Mouse (Mus musculus) heart, embryonic 14.5 days (tissue): ENCODE measurements at regions not wholly inside any gene's neighbourhood (a gene's known extent, or its start where the extent isn't known, plus 50 kb on each side); places are given as distances from the start of the nearest gene placed in this dataset.

Experiments
- ATAC-seq: fragments of 200-750 bp; cut with Nextera tagmentation; 2 replicates; pipeline ENCODE4 v1.8.0; 2017; ENCODE audit warnings: low read depth, moderate TSS enrichment; ENCODE audit not compliant: insufficient number of reproducible peaks, insufficient read depth, low FRiP score
- H3K27ac ChIP-seq, 2 experiments: fragments of 200-500 bp in 1 of 2; fragments of 300-500 bp in 1 of 2; sonication (generic) in 1 of 2; replicated peaks in 1 of 2; 2 replicates each; pipeline ENCODE4 v1.5.1; 2012 to 2014; ENCODE audit warnings: low read depth in 2 of 2, low read length in 2 of 2, control low read depth in 1 of 2, mild to moderate bottlenecking in 1 of 2, mixed read lengths in 1 of 2; ENCODE audit not compliant: control insufficient read depth in 1 of 2, insufficient read depth in 1 of 2
- H3K27me3 ChIP-seq: fragments of 300-500 bp; sonication (generic); 2 replicates; pipeline ENCODE4 v1.6.1; 2014; ENCODE audit warnings: mild to moderate bottlenecking, low read length, control low read depth; ENCODE audit not compliant: control insufficient read depth, insufficient read depth
- H3K36me3 ChIP-seq: fragments of 300-500 bp; sonication (generic); 2 replicates; pipeline ENCODE4 v1.6.1; 2014; ENCODE audit warnings: mild to moderate bottlenecking, control low read depth, low read length, mixed read lengths; ENCODE audit not compliant: control insufficient read depth, insufficient read depth
- H3K4me1 ChIP-seq, 2 experiments: fragments of 200-500 bp in 1 of 2; fragments of 300-500 bp in 1 of 2; sonication (generic) in 1 of 2; 2 replicates each; pipeline ENCODE4 v1.6.1; 2012 to 2014; ENCODE audit warnings: low read length in 2 of 2, control low read depth in 1 of 2, mixed read lengths in 1 of 2; ENCODE audit not compliant: control insufficient read depth in 2 of 2, insufficient read depth in 2 of 2
- H3K4me2 ChIP-seq: fragments of 300-500 bp; sonication (generic); 2 replicates; pipeline ENCODE4 v1.6.1; 2014; ENCODE audit warnings: mild to moderate bottlenecking, low read length
- H3K4me3 ChIP-seq, 2 experiments: fragments of 200-500 bp in 1 of 2; fragments of 300-500 bp in 1 of 2; sonication (generic) in 1 of 2; 2 replicates each; pipeline ENCODE4 v1.5.1; 2012 to 2014; ENCODE audit warnings: low read length in 2 of 2, mild to moderate bottlenecking in 2 of 2, control low read depth in 1 of 2, low read depth in 1 of 2, moderate library complexity in 1 of 2; ENCODE audit not compliant: control insufficient read depth in 1 of 2, insufficient read depth in 1 of 2
- H3K9ac ChIP-seq: fragments of 300-500 bp; sonication (generic); 2 replicates; pipeline ENCODE4 v1.6.1; 2014; ENCODE audit warnings: mild to moderate bottlenecking, low read length
- H3K9me3 ChIP-seq: fragments of 300-500 bp; sonication (generic); 2 replicates; pipeline ENCODE4 v1.6.1; 2016; ENCODE audit warnings: low read length, control low read depth; ENCODE audit not compliant: control insufficient read depth
- WGBS: fragments of 180-500 bp; shearing (Covaris S2); extraction: QIAGEN DNeasy Blood & Tissue Kit; methylation state at CpG from one replicate; pipeline ENCODE4 v1.1.7; 2014; 5-methylcytosine and 5-hydroxymethylcytosine counted together

DNA sequence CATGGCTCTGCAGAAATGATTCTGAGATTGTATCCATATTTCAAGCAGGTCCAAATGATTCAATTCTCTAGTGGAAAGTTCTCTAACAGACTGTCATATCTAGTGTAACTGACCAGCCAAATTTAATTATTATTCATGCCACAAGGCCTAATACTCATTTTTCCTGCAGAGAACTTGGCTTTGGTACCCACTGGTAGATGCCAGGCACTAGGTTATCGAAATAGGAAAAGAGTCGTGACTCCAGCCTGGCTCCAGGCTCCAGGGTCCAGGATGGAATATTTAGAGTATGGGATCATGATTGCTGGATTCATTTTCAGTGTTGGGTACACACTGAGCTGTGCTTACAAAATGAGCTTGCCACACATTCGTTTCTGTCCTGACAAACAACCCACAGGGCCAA lies 452.4 kb upstream of the Got2 start:
- H3K27ac ChIP-seq = no peak overlapping the region
- H3K9me3 ChIP-seq = no peaks in the 10 kb centered on the region
- H3K4me2 ChIP-seq = no peak overlapping the region
- ATAC-seq = no peak
- no peak overlapping the region for H3K9ac ChIP-seq
- H3K36me3 ChIP-seq = no peaks in the 10 kb centered on the region
- no peaks in the 10 kb centered on the region for H3K27me3 ChIP-seq
- H3K4me1 ChIP-seq = no peaks in the 10 kb centered on the region
- H3K4me3 ChIP-seq = no peak overlapping the region
- WGBS = 73% methylated on average over 3 of the region's 3 CpGs

DNA sequence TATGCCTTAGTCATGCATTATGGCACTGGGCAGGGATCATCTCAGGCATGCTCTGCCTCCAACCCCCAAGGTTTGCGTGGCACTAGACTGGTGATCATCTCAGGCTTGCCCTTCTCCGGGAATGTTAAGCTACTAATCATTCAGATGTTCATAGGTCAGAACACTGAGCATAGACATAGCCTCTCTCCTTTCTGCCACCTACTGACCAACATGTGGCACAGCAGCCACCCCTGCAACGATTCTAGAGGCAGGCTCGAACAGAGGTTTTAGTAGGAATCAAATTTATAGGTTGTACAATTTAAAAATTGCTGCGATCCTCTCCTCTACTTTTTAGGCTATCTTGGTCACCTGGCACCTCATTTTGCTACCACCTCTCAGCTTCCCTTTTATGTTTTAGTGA lies 430.0 kb upstream of the Got2 start:
- H3K36me3 ChIP-seq = no peaks in the 10 kb centered on the region
- H3K4me2 ChIP-seq = no peak overlapping the region
- H3K27ac ChIP-seq = no peak overlapping the region
- H3K4me3 ChIP-seq = no peak overlapping the region
- 61% methylated on average over 5 of the region's 5 CpGs for WGBS
- H3K9me3 ChIP-seq = no peaks in the 10 kb centered on the region
- no peaks in the 10 kb centered on the region for H3K4me1 ChIP-seq
- no peak overlapping the region for H3K9ac ChIP-seq
- no peaks in the 10 kb centered on the region for H3K27me3 ChIP-seq
- ATAC-seq = no peak

DNA sequence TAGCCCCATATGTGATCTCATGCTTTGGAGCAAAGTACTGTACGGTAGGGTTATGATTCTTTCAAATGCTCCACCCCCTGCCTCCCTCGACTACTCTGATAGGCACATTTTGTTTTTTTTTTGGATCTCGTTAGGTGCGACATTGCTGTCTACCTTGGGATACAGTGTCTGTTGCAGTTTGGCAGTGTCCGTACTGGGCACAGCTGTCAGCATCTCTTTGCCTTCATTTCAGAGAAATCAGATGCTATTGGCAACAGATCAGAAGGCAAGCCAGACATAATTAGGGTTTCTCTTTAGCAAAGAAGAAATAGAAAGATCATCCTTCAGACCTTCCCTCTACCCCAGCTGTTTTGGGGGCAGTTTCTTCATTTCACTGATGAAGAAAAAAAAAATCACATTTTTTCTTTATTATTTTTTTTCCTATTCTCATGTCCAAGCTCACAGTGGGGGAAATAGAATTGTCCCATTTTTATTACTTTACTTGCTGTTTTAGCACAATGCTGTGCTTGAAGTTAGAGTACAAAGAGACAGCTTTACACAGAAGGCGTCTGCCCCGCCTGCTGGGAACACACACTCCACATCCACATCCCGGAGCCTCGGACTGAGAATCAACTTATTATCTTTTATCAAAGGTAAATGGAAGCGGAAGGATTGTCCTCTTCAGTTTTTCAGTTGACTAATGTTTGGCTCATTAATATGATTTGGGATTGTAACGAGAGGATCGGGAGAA lies 420.8 kb upstream of the Got2 start:
- Histone ChIP-seq H3K4me3 (no peak overlapping the region), H3K9me3 (no peaks in the 10 kb centered on the region), H3K36me3 (no peaks in the 10 kb centered on the region), H3K27me3 (no peaks in the 10 kb centered on the region), H3K4me1 (no peaks in the 10 kb centered on the region), H3K9ac (no peak overlapping the region), H3K4me2 (no peak overlapping the region), H3K27ac (no peak overlapping the region)
- 81% methylated on average over 12 of the region's 12 CpGs for WGBS
- ATAC-seq = no peak

DNA sequence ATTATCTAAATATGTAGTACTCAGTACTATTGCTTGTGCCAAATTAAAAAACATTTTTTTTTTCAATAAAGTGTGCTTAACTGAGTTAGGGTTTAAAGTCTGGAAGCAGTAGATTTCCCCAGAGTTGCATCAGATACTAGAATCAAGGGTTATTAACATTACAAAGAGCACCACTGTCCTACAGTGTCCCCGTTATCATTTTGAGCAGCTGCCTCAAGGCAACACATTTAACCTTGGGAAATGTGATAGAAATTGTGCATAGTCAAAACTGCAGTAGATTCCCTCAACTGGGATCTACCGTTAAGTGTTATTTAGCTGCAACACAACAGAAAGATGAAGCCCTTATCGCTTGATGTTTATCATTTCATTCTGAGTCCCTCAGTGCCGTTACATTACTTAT lies 408.3 kb upstream of the Got2 start:
- WGBS = 80% methylated on average over 4 of the region's 4 CpGs

DNA sequence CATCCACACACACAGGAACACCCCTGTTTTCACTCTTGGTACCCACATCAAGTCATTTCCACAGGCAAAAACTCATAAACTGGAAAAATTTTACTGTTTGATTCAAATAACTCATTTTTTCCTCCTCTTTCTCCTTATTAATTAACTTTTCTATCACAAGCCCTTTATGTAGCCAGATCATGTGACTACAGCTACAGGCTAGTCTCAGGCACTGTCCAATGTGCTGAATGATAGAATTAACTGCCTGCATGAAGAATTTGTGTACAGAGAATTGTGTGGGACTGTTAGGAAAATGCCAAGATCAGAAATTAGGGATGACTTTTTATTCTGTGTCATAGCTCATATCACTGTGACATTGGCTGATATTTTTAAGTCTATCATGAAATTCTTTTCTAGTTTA lies 402.4 kb upstream of the Got2 start:
- H3K9ac ChIP-seq = no peak overlapping the region
- H3K4me3 ChIP-seq = no peak overlapping the region
- no peak for ATAC-seq
- H3K27me3 ChIP-seq = no peaks in the 10 kb centered on the region
- H3K4me2 ChIP-seq = no peak overlapping the region
- H3K4me1 ChIP-seq = no peaks in the 10 kb centered on the region
- no peaks in the 10 kb centered on the region for H3K36me3 ChIP-seq
- H3K9me3 ChIP-seq = no peaks in the 10 kb centered on the region
- H3K27ac ChIP-seq = no peak overlapping the region

More for the DNA sequence above, 408.3 kb upstream of the Got2 start:
- Histone ChIP-seq H3K9ac (no peak overlapping the region), H3K4me1 (no peaks in the 10 kb centered on the region), H3K4me3 (no peak overlapping the region), H3K36me3 (no peaks in the 10 kb centered on the region), H3K27ac (no peak overlapping the region), H3K27me3 (no peaks in the 10 kb centered on the region), H3K9me3 (no peaks in the 10 kb centered on the region), H3K4me2 (no peak overlapping the region)
- ATAC-seq = no peak

DNA sequence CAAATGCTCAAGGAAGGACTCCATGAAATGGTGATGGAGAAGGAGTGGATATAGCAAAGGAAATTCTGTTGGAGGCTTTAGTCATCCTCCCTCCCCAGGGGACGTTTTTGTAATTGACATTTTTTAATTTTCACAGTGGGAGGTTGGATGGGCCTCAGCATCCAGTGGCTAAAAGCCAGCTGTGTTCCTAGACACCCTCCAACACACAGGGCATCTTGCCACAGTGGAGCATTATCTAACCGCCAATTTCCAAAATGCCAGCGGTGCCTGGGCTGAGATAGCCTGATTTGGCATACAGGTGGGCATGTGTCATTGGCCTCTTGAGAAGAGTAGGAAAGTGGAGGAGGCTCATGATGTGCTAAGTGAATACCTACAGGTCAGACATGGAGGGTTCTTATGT lies 401.2 kb upstream of the Got2 start:
- ATAC-seq = no peak
- Histone ChIP-seq H3K9me3 (no peaks in the 10 kb centered on the region), H3K27me3 (no peaks in the 10 kb centered on the region), H3K9ac (no peak overlapping the region), H3K4me2 (no peak overlapping the region), H3K4me1 (no peaks in the 10 kb centered on the region), H3K27ac (no peak overlapping the region), H3K36me3 (no peaks in the 10 kb centered on the region), H3K4me3 (no peak overlapping the region)
- WGBS = 66% methylated on average over 3 of the region's 3 CpGs

DNA sequence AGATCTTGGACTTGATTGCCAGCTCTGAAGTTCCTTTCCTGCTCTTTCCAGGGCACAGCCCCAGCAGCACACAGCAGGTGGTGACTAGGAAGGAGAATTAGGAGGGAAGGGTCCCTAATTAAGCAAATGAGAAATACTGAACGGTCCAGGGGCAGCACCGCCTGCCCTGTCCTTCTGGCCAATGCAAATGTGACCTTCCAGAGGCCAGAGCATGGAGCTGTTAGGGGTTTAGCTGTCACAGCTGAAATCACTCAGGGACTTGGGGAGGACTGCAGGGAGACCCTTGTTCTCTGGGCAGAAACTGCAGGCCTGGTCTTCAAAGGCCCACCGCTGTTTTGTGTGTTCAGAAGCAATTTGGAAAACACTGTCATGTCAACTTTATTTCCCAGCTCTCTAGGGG lies 400.2 kb upstream of the Got2 start:
- H3K27me3 ChIP-seq = no peaks in the 10 kb centered on the region
- no peaks in the 10 kb centered on the region for H3K4me1 ChIP-seq
- WGBS = 47% methylated on average over 3 of the region's 3 CpGs
- H3K4me2 ChIP-seq = no peak overlapping the region
- H3K4me3 ChIP-seq = no peak overlapping the region
- H3K36me3 ChIP-seq = no peaks in the 10 kb centered on the region
- no peak overlapping the region for H3K27ac ChIP-seq
- ATAC-seq = no peak
- no peaks in the 10 kb centered on the region for H3K9me3 ChIP-seq
- no peak overlapping the region for H3K9ac ChIP-seq

DNA sequence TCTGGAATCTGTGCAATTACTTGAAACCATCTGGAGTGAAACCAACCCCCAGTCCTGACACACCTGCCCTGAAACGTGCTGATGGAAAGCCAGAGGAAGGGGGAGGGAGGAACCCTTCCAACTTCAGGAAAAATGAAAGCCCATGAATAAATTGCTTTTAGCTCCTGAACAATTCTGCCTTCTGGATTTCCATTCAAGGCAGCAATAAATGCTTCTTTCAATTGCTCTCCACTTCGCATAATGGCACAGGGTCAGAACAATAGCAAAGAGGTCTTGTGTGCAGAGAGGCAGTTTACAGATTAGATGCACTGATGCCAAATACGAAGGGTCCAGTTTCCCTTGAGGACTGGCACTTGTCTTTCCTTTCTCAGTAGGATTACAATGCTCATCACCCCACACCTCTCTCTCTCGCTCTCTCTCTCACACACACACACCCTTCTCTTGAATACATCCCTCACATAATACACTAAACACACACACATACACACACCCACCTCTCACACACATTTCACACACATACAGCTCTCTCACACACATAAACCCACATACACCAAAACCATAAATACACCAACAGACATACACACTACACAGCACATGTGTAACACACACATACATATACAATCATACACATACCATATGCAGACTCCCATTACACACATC lies 389.3 kb upstream of the Got2 start:
- no peaks in the 10 kb centered on the region for H3K4me1 ChIP-seq
- 56% methylated on average over 4 of the region's 4 CpGs for WGBS
- no peaks in the 10 kb centered on the region for H3K9me3 ChIP-seq
- ATAC-seq = no peak
- no peak overlapping the region for H3K4me3 ChIP-seq
- H3K4me2 ChIP-seq = no peak overlapping the region
- H3K9ac ChIP-seq = no peak overlapping the region
- H3K27ac ChIP-seq = no peak overlapping the region
- no peaks in the 10 kb centered on the region for H3K27me3 ChIP-seq
- no peaks in the 10 kb centered on the region for H3K36me3 ChIP-seq
